Mouse (Mus musculus) layer of hippocampus, adult 18-20 months (tissue): Measurements from ENCODE around the gene Mplkip. TPM values are rescaled to one million over a fixed set of nuclear protein-coding genes. Genes with fewer than 3 reads are reported as not detected.

Experiments
- DNase-seq, 2 experiments: peaks; one replicate each; pipeline ENCODE4 v3.0.0; 2022; ENCODE audit warnings: low spot score in 2 of 2
- long read RNA-seq: library from polyadenylated mRNA; stranded (forward); transcript quantifications from one replicate; pipeline ENCODE4 v2.0.0, GENCODE M21; 2021
- total RNA-seq, 2 experiments: library from RNA; stranded (reverse); gene quantifications; 2 replicates each; pipeline ENCODE4 v1.2.3; 2021

The Mplkip gene
- total RNA-seq, result 10 to 100 TPM; 14.5 to 16.2 TPM
- long read RNA-seq, full-length matches to known transcripts, result 18 of 18 reads
- long read RNA-seq, partial matches to known transcripts, result 0 of 18 reads
- long read RNA-seq, other reads (novel, unspliced or antisense), result 0 of 18 reads

- peak; percentile 99 to 100 for DNase-seq
Observed at GRCm38 (mm10) chr13:17694911-17695699, at the start of gene Mplkip, which contains the start of gene Sugct. Gene Mplkip (plus strand): TSS chr13:17695192. Gene Sugct (minus strand): TSS chr13:17695553.

- DNase-seq, result no peak
Observed at GRCm38 (mm10) chr13:17667380-17667779, 27.6 kb upstream of the Mplkip start.

- no peak for DNase-seq
Observed at GRCm38 (mm10) chr13:17671122-17671521, 23.9 kb upstream of the Mplkip start.

GRCm38 (mm10) chr13:17689461-17689860 lies 5.5 kb upstream of the Mplkip start:
- no peak for DNase-seq

GRCm38 (mm10) chr13:17690686-17691085 lies 4.3 kb upstream of the Mplkip start:
- no peak for DNase-seq

- no peak for DNase-seq
Observed at GRCm38 (mm10) chr13:17691436-17691835, 3.6 kb upstream of the Mplkip start.

- no peak for DNase-seq
Observed at GRCm38 (mm10) chr13:17693816-17694215, 1.2 kb upstream of the Mplkip start.

GRCm38 (mm10) chr13:17694414-17694813 lies 578 bp upstream of the Mplkip start:
- peak in 1 of 2 experiments; percentile 28 for DNase-seq

- DNase-seq, result no peak
Observed at GRCm38 (mm10) chr13:17695898-17696580, 1.0 kb downstream of the Mplkip start.

- no peak for DNase-seq
Observed at GRCm38 (mm10) chr13:17700090-17700715, 5.2 kb downstream of the Mplkip start.

GRCm38 (mm10) chr13:17701322-17701721 lies 6.3 kb downstream of the Mplkip start:
- no peak for DNase-seq

- DNase-seq, result no peak
Observed at GRCm38 (mm10) chr13:17702311-17702710, 7.3 kb downstream of the Mplkip start.

GRCm38 (mm10) chr13:17705188-17705826 lies 10.3 kb downstream of the Mplkip start:
- DNase-seq, result peak; percentile 27 to 65

- no peak for DNase-seq
Observed at GRCm38 (mm10) chr13:17708784-17709311, 13.9 kb downstream of the Mplkip start.

- DNase-seq, result no peak
Observed at GRCm38 (mm10) chr13:17717357-17717756, 22.4 kb downstream of the Mplkip start.

- DNase-seq, result no peak
Observed at GRCm38 (mm10) chr13:17727922-17728321, 32.9 kb downstream of the Mplkip start.

- DNase-seq, result no peak
Observed at GRCm38 (mm10) chr13:17728798-17729197, 33.8 kb downstream of the Mplkip start.
